Mouse (Mus musculus): ENCODE results near the gene Tecpr2. TPM values are rescaled to one million over a fixed set of nuclear protein-coding genes. Genes with fewer than 3 reads are reported as not detected.

Gene Tecpr2
- polyA plus RNA-seq, 1 experiment from 2014 or later: 1.6 TPM

- 91% methylated on average over 2 of the region's 2 CpGs for WGBS (ENCODE audit: insufficient replicate concordance)
- no peak overlapping the region for H3K4me3 ChIP-seq (replicated peaks)
- H3K36me3 ChIP-seq (replicated peaks): 0 out of 2 replicates have a peak, but pooled peaks cover 5% of the 10 kb centered on the region
- no peaks in the 10 kb centered on the region for H3K9me3 ChIP-seq (replicated peaks)
- H3K4me1 ChIP-seq (replicated peaks): no peaks in the 10 kb centered on the region; the same call in 1 of the 2 replicates
- H3K27ac ChIP-seq (replicated peaks): no peak overlapping the region
- no peak overlapping the region for H3K4me2 ChIP-seq
- no peak overlapping the region for H3K9ac ChIP-seq
- ATAC-seq (ENCODE audit: insufficient read depth): no peak
- H3K27me3 ChIP-seq: no peaks in the 10 kb centered on the region
Measured at GRCm38 (mm10) chr12:110909962-110910361, 20.9 kb downstream of the Tecpr2 start.

- no peaks in the 10 kb centered on the region for H3K9me3 ChIP-seq (replicated peaks)
- no peaks in the 10 kb centered on the region for H3K27me3 ChIP-seq
- no peak overlapping the region for H3K4me3 ChIP-seq (replicated peaks)
- 70% methylated on average over 9 of the region's 9 CpGs for WGBS (ENCODE audit: insufficient replicate concordance)
- H3K27ac ChIP-seq (replicated peaks): no peak overlapping the region
- H3K36me3 ChIP-seq (replicated peaks): peaks cover 38% of the 10 kb centered on the region
- H3K9ac ChIP-seq: no peak overlapping the region
- no peaks in the 10 kb centered on the region for H3K4me1 ChIP-seq (replicated peaks)
- ATAC-seq (ENCODE audit: insufficient read depth): no peak
- H3K4me2 ChIP-seq: no peak overlapping the region
Measured at GRCm38 (mm10) chr12:110915761-110916160, 26.7 kb downstream of the Tecpr2 start.

DNA sequence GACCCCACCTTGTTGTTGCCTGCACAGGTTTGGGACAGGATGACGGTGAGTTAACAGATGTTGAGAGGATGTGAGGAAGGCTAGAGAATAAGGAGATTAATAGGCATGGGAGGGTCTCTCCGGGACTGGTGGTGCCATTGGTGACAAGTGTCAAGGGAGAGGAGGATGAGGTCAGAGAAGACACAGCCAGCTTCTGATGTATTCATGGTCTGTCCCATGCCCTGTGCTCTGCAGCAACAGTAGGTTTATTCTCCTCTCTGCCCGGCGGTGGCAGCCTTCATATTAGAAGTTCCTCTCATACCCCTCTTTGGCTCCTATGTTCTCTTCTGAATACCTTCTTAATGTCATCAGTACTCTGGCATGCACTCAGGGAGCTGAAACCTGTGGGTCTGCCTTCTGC, 31.2 kb downstream of the Tecpr2 start:
- 71% methylated on average over 4 of the region's 4 CpGs for WGBS (ENCODE audit: insufficient replicate concordance)
- H3K4me3 ChIP-seq (replicated peaks): no peak overlapping the region
- H3K9me3 ChIP-seq (replicated peaks): no peaks in the 10 kb centered on the region
- ATAC-seq (ENCODE audit: insufficient read depth): no peak
- H3K4me1 ChIP-seq (replicated peaks): no peaks in the 10 kb centered on the region
- H3K4me2 ChIP-seq: no peak overlapping the region
- no peak overlapping the region for H3K9ac ChIP-seq
- H3K27ac ChIP-seq (replicated peaks): no peak overlapping the region
- peaks cover 44% of the 10 kb centered on the region for H3K36me3 ChIP-seq (replicated peaks)
- no peaks in the 10 kb centered on the region for H3K27me3 ChIP-seq

DNA sequence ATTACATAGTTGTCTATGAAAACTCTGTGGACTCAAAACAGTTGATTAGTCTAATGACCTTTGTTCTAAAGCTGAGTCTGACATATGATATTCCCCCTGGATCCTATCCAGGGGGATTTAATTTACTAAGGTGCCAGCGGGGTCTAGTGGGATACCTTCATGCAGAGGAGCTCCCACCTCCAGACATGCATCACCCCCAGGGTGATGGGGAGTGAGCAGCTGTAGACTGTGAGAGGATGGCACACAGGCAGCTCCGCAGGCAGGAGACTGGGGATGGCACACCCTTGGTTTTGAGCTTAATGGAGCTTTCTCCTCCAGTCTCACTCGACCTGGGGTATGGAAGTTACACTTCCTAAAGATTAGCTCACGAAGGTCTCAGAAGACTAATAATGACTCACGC, 32.5 kb downstream of the Tecpr2 start:
- Histone ChIP-seq H3K36me3 (replicated peaks) (peaks cover 39% of the 10 kb centered on the region), H3K27ac (replicated peaks) (no peak overlapping the region), H3K27me3 (no peaks in the 10 kb centered on the region), H3K9ac (no peak overlapping the region), H3K4me1 (replicated peaks) (no peaks in the 10 kb centered on the region), H3K9me3 (replicated peaks) (no peaks in the 10 kb centered on the region), H3K4me3 (replicated peaks) (no peak overlapping the region), H3K4me2 (no peak overlapping the region)
- no peak for ATAC-seq (ENCODE audit: insufficient read depth)
- WGBS (ENCODE audit: insufficient replicate concordance): 80% methylated on average over 5 of the region's 5 CpGs

- Histone ChIP-seq H3K9me3 (replicated peaks) (no peaks in the 10 kb centered on the region), H3K36me3 (replicated peaks) (peaks cover 43% of the 10 kb centered on the region), H3K27me3 (no peaks in the 10 kb centered on the region), H3K27ac (replicated peaks) (no peak overlapping the region), H3K4me1 (replicated peaks) (peaks cover 12% of the 10 kb centered on the region), H3K4me2 (no peak overlapping the region), H3K9ac (no peak overlapping the region), H3K4me3 (replicated peaks) (no peak overlapping the region)
- 68% methylated on average over 5 of the region's 5 CpGs for WGBS (ENCODE audit: insufficient replicate concordance)
- ATAC-seq (ENCODE audit: insufficient read depth): no peak; the same call in 1 of the 2 replicates
Measured at GRCm38 (mm10) chr12:110932820-110933219, 43.8 kb downstream of the Tecpr2 start.

DNA sequence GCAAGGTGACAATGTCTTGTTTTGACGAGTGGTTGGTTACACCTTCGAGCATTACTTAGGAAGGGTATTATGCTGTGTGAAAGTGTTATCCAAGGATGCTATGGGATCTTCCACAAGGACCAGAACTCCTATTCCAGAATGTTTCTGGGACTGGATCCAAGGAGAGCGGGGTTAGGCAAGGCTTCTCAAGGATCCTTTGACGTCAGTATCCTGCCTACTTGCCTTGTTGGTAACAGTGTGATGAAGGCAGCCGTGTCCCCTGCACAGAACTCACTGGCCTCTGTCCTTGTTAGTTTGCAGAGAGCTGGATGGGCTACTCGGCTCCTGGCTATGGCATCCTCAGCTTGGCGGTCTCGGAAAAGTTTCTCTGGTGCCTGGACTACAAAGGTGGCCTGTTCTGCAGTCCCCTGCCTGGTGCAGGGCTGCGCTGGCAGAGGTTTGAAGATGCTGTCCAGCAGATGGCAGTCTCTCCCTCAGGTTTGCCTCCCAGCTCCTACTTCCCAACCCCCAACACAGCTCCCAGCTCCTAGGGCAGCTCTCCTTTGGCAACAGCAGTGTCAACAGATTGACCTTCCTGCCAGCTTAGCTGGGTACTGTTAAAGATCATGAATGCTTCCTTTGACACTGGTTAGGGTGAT, 47.0 kb downstream of the Tecpr2 start:
- no peak overlapping the region for H3K4me2 ChIP-seq
- H3K4me3 ChIP-seq (replicated peaks): no peak overlapping the region
- peaks cover 50% of the 10 kb centered on the region for H3K36me3 ChIP-seq (replicated peaks)
- no peaks in the 10 kb centered on the region for H3K27me3 ChIP-seq
- WGBS (ENCODE audit: insufficient replicate concordance): 66% methylated on average over 9 of the region's 9 CpGs
- ATAC-seq (ENCODE audit: insufficient read depth): peak; percentile 86
- H3K9ac ChIP-seq: no peak overlapping the region
- peak overlapping the region; percentile 68; the same call in 1 of the 2 replicates for H3K27ac ChIP-seq (replicated peaks)
- H3K9me3 ChIP-seq (replicated peaks): no peaks in the 10 kb centered on the region
- peaks cover 12% of the 10 kb centered on the region for H3K4me1 ChIP-seq (replicated peaks)

- peaks cover 38% of the 10 kb centered on the region for H3K36me3 ChIP-seq (replicated peaks)
- H3K27ac ChIP-seq (replicated peaks): no peak overlapping the region; the same call in 1 of the 2 replicates
- WGBS (ENCODE audit: insufficient replicate concordance): 86% methylated on average over 5 of the region's 5 CpGs
- ATAC-seq (ENCODE audit: insufficient read depth): no peak
- H3K4me2 ChIP-seq: no peak overlapping the region
- no peak overlapping the region for H3K9ac ChIP-seq
- H3K27me3 ChIP-seq: no peaks in the 10 kb centered on the region
- peaks cover 12% of the 10 kb centered on the region for H3K4me1 ChIP-seq (replicated peaks)
- no peaks in the 10 kb centered on the region for H3K9me3 ChIP-seq (replicated peaks)
- H3K4me3 ChIP-seq (replicated peaks): no peak overlapping the region
Measured at GRCm38 (mm10) chr12:110937496-110937895, 48.4 kb downstream of the Tecpr2 start.

DNA sequence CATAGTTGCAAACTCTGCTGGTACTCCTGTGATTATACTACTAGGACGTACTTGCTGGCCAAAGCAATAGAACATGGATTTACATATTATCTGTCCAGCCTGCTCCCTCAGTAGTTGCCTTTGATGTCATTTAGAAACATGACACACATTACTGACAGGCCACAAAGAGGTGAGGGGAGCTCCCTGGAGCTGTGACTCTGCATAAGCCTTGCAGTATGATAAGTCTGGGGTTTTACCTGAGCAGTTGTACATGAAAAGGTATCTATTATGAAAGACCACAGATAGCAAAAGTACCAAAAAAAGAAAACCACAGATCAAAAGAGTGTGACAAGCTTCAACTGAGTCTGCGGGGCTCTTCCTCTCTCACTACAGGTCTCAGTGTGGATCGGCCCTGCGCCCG, 50.3 kb downstream of the Tecpr2 start:
- 82% methylated on average over 5 of the region's 5 CpGs for WGBS (ENCODE audit: insufficient replicate concordance)

DNA sequence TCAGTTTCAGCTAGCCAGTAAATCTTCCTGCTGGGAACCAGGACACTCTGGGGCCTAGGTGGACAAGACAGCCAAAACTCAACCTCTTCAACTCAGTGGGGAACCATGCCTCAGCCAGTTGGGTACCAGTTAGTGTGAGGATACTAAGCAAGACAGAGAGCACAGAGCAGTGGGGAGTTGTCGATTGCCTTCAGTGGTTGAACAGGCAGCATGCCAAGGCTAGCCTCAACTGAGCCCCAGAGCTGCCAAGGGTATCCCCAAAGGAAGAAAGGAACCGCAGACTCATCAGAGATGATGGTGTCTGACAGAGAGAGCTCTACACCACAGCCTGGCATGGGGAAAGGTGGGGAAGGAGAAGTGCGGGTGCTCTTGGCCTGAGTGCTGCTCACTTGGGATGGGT, 51.8 kb downstream of the Tecpr2 start:
- no peak overlapping the region for H3K27ac ChIP-seq (replicated peaks)
- H3K9ac ChIP-seq: no peak overlapping the region
- H3K4me2 ChIP-seq: no peak overlapping the region
- H3K27me3 ChIP-seq: no peaks in the 10 kb centered on the region
- H3K4me3 ChIP-seq (replicated peaks): no peak overlapping the region
- peaks cover 42% of the 10 kb centered on the region for H3K36me3 ChIP-seq (replicated peaks)
- H3K9me3 ChIP-seq (replicated peaks): no peaks in the 10 kb centered on the region
- WGBS (ENCODE audit: insufficient replicate concordance): 94% methylated on average over 3 of the region's 3 CpGs
- no peak for ATAC-seq (ENCODE audit: insufficient read depth)
- H3K4me1 ChIP-seq (replicated peaks): peaks cover 12% of the 10 kb centered on the region

More for the DNA sequence above, 50.3 kb downstream of the Tecpr2 start:
- Histone ChIP-seq H3K9ac (no peak overlapping the region), H3K4me1 (replicated peaks) (peaks cover 12% of the 10 kb centered on the region), H3K27me3 (no peaks in the 10 kb centered on the region), H3K4me3 (replicated peaks) (no peak overlapping the region), H3K9me3 (replicated peaks) (no peaks in the 10 kb centered on the region), H3K36me3 (replicated peaks) (peaks cover 29% of the 10 kb centered on the region), H3K27ac (replicated peaks) (no peak overlapping the region), H3K4me2 (no peak overlapping the region)
- no peak for ATAC-seq (ENCODE audit: insufficient read depth)

DNA sequence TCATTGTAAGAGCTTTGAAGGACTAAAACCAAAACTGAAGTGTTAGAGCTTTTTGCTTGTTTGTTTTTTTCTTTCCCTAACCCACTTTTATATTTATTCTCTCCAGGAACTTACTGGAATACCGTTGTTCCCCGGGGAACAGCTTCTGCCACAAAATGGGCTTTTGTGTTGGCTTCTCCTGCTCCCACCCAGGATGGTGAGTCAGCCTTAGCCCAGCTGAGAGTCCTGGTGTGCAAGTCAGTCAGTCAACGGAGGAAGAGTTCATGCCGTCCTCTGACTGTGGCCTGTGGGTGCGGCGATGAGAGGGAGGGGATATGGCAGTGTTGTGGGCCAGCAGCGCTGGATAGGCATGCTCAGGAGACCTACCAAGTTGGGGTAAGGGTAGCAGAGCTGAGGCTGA, 57.2 kb downstream of the Tecpr2 start:
- no peak for ATAC-seq (ENCODE audit: insufficient read depth)
- H3K9me3 ChIP-seq (replicated peaks): no peaks in the 10 kb centered on the region
- no peaks in the 10 kb centered on the region for H3K27me3 ChIP-seq
- peaks cover 33% of the 10 kb centered on the region for H3K36me3 ChIP-seq (replicated peaks)
- 83% methylated on average over 7 of the region's 7 CpGs for WGBS (ENCODE audit: insufficient replicate concordance)
- H3K4me3 ChIP-seq (replicated peaks): no peak overlapping the region
- no peak overlapping the region for H3K4me2 ChIP-seq
- peaks cover 20% of the 10 kb centered on the region for H3K4me1 ChIP-seq (replicated peaks)
- no peak overlapping the region for H3K9ac ChIP-seq
- no peak overlapping the region for H3K27ac ChIP-seq (replicated peaks)

DNA sequence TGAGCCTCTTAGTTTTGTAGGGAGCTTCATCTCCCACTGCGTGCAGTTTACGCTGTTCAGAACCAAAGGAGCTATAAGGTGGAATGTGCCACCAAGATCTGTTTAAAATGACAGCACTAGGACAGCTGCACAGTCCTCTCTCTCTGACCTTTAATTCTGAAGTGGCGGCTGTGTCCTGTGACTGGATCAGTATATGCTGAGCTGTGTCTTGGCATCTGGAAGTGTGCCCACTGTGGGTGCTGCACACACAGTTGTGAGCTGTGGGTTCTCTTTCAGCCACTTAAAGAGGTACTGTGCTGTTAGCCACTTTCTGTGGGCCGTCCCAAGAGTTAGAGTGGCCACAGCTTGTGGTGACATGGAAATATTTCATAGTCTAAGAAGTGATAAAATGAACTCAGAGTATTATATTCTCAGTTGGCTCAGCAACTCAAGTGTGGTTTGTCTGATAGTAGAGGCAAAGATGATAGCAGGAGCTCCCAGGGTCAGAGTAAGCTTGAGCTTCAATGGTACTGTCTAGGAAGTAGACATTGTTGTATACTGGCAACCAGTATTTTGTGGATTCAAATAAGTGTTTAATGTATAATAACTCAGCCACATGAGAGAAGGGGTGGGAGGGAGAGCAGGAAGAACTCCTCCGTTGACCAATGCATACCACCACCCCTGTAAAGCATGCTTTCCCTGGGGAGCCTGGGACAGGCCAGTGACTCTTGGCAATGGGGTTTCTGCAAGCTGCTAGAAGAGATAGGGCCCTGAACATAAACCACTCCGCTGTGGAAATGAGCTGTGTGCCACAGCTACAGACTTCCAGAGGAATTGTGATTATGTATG, 59.2 kb downstream of the Tecpr2 start:
- ATAC-seq (ENCODE audit: insufficient read depth): 0 out of 2 replicates have a peak, but pooled peaks have one; percentile 29
- no peak overlapping the region for H3K4me3 ChIP-seq (replicated peaks)
- 64% methylated on average over 6 of the region's 6 CpGs for WGBS (ENCODE audit: insufficient replicate concordance)
- H3K27me3 ChIP-seq: no peaks in the 10 kb centered on the region
- peaks cover 38% of the 10 kb centered on the region for H3K4me1 ChIP-seq (replicated peaks)
- H3K36me3 ChIP-seq (replicated peaks): peaks cover 26% of the 10 kb centered on the region
- H3K4me2 ChIP-seq: no peak overlapping the region
- peak overlapping the region; percentile 9; the same call in 1 of the 2 replicates for H3K27ac ChIP-seq (replicated peaks)
- 0 out of 2 replicates have a peak overlapping the region, but pooled peaks have one; percentile 3 for H3K9ac ChIP-seq
- H3K9me3 ChIP-seq (replicated peaks): no peaks in the 10 kb centered on the region

All from liver, embryonic 15.5 days (tissue).